Mouse (Mus musculus) right cerebral cortex, postnatal 14 days (tissue): ENCODE data around the gene Kctd7.

Source experiments
- DNase-seq: peaks from one replicate; pipeline ENCODE4 v3.0.0; 2022

Gene Kctd7

GRCm38 (mm10) chr5:130143977-130144333 lies 706 bp upstream of the Kctd7 start:
- DNase-seq: peak; percentile 79

DNA sequence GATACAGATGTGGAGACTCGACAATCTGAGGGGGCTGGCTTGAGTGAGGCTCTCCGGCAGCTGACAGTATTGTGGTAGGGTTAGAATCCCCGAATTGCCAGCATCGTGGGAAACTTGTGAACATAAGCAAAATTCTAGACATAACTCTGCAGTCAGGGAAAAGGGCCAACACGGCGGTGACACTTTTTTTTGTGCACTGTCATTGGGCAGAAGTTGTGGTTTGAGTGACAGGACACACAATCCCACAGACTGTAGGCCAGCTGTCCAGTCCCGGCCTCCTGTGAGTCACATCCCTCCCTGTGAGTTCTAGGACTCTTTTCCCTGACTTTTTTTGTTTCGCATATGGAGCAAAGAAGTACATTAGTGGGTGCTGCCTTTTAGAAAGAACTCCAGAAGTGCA lies 1.3 kb downstream of the Kctd7 start:
- DNase-seq: peak; percentile 25

DNA sequence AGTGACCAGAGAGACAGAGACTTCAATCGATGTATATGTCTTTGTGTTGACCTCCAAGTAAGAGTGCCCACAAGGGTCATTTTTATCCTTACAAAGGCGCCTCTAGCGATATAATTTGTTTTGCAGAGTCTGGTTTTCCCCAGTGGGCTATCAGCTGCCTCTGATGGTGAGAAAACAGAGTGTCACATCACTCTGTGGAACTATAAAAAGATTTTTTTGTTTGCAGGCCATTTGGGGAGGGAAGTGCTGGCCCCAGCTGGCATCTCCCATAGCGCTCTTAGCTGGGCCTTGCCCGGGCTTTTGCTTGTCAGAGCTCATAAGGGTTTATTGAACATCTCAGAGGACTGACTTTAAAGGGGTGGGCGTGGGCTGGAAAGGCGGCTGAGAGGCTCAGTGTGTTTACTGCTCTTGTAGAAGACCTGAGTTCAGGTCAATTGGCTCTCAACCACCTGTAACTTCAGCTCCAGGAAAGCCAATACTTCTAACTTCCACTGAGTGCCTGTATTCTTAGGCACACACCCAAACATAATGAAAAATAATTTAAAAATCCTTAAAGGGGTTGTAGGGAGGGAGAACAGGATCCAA lies 5.2 kb downstream of the Kctd7 start:
- no peak for DNase-seq

- no peak for DNase-seq
Measured at GRCm38 (mm10) chr5:130154286-130154685, 9.6 kb downstream of the Kctd7 start.

- no peak for DNase-seq
Measured at GRCm38 (mm10) chr5:130158545-130158944, 13.9 kb downstream of the Kctd7 start.

GRCm38 (mm10) chr5:130159761-130160201 lies 15.1 kb downstream of the Kctd7 start:
- no peak for DNase-seq

DNA sequence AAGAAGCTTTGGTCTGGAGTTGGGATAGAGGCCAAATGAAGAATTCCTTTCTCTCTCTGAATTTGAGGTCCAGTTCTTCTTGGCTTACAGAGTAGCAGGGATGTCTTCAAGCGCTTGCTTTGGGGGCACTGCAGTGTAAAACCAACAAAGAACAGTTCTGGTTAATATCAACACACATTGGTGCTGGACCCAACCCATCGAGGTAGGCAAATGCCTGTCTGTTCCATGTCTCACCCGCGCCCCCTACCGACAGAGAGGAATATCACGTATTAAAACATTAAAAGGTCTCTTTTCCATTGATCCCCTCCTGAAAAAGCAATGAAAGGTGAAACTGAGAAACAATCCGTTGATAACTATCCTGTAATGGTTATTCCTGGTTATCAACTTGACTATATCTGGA lies 19.0 kb downstream of the Kctd7 start:
- peak; percentile 80 for DNase-seq

DNA sequence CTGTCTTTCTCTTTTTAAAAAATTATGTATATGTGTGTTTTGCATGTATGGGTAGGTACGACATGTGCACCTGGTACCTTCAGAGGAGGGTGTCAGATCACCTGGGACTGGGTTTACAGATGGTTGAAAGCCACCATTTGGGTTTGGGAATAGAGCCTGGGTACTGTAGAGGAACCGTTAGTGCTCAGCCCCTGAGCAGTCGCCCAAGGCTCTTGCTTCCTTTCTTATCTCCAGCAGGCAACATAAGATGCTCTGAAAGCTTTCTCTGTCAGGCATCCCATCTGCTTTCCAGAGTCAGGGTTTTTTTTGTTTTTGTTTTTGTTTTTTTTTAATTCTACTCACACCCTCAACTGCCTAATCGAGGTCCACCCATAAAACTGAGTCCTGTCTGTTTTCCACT lies 20.6 kb downstream of the Kctd7 start:
- DNase-seq: no peak

GRCm38 (mm10) chr5:130169109-130169508 lies 24.4 kb downstream of the Kctd7 start:
- no peak for DNase-seq

DNA sequence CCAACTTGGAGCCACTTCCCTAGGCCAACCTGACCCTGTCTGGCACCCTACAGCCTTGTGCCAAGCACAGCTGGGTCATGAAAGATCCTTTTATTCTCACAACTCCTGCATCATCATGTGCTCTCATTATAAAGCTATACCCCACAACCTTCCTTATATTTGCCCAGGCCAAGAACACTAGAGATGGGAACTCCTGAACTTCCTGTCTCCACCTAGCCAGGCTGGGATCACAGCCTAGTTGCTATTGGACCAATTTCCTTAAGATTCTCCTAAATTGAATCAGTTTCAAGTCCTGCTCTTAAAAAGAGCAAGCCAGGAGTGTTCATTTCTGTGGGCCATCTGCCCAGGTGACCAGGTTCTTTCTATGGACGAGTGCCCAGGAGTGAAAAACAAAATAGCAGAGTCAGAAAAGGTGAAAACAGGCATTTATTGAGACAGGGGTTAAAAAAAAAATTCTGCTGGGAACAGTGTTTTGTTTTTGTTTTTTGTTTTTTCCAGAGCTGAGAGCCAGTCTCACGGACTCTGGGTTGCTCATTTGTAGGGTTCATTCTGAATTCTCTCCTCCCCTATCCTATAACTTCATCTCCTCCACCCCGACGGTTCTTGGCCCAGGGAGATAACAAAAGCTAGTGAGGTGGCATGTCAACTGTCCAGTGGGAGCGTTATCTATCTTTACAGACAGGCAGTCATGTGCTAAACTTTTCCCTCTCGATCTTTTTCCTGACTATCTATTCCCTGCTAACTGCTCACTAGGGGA lies 26.2 kb downstream of the Kctd7 start:
- DNase-seq: no peak

DNA sequence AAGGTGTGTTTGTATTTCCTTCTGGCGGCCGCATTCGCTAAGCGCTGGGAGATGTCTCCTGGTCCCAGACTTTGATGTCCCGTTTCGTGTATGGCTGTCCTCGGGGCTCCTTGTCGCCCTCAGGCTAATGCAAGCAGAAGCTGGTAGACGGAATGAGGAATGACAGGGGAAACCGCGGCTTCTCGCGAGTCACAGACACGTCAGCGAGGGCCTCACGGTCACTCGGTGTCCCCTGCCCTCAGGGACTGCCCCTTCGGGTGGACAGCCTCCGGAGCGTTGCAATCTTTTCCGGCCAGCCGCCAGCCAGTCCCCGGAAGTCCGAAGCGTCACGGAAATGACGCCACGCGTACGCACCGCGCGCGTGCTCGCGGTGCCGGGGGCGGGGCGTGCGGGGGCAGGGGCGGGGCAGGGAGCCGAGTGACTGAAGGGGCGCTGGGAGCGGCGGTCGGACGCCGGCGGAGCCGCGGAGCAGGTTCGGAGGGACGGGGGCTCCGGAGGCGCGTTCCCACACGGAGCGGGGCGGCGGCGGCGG lies 26.8 kb downstream of the Kctd7 start, which contains the start of gene Rabgef1:
Gene Rabgef1 (plus strand): TSS at position 376 of the 532 bp plus-strand sequence.
- peak; percentile 92 for DNase-seq

- peak; percentile 43 for DNase-seq
Measured at GRCm38 (mm10) chr5:130171956-130172601, 27.4 kb downstream of the Kctd7 start.

DNA sequence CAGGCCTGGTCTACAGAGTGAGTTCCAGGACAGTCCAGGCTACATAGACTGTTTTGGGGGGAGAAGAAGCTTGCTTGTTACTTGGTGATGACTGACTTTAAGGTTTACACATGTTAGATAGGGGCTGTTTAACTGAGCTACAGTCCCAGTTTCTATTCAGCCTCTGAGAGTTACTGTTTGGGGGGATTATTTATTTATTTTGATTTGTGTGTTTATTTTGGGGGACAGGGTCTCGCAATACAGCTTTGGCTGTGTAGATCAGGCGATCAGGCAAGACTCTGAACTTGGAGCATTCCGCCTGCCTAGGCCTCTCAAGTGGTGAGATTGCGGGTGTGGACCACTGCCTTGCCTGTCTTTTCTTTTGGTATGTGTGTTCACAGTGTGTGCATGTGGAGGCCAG lies 28.4 kb downstream of the Kctd7 start:
- DNase-seq: no peak

- no peak for DNase-seq
Measured at GRCm38 (mm10) chr5:130177871-130178270, 33.2 kb downstream of the Kctd7 start.

- no peak for DNase-seq
Measured at GRCm38 (mm10) chr5:130180362-130180761, 35.7 kb downstream of the Kctd7 start.

GRCm38 (mm10) chr5:130181740-130182540 lies 37.3 kb downstream of the Kctd7 start:
- DNase-seq: no peak

DNA sequence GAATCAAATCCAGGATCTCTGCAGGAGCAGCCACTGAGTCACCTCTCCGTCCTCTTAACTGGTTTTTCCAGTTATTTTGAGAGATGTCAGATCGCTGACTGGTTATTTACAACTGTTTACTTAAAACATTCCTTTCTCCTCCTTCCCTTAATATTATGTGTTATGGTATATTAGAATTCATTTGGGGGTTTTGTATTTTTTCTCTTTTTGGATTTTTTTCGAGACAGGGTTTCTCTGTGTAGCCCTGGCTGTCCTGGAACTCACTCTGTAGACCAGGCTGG lies 37.8 kb downstream of the Kctd7 start:
- no peak for DNase-seq

DNA sequence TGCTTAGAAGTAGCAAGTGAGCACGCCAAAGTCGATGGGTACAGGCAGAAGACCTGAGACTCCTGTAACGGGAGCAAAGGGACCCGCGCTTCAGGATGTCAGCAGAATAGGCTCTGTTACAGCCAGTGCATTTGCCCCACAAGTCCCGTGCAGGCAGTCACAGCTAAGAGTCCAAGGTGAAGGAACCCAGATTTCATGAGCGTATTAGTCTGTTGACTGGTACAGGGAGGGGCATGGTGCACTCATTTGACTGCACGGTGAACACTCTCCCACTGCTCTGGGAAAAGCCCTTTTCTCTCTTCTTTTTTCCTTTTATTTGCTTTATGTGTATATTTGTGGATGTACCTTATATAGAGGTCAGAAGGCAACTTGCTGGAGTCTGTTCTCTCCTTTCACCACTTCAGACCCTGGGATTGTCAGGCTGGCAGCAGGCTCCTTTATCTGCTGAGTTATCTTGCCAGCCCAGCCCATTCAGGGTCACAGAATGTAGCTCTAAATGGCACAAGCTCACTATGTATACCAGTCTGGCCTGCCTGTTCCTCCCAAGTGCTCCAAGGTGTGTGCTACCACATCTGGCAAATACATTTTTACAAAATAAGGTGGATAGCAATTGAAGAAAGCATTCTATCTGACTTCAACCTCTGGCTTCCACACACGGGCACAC lies 39.7 kb downstream of the Kctd7 start:
- DNase-seq: no peak

- DNase-seq: no peak
Measured at GRCm38 (mm10) chr5:130185312-130185711, 40.7 kb downstream of the Kctd7 start.

DNA sequence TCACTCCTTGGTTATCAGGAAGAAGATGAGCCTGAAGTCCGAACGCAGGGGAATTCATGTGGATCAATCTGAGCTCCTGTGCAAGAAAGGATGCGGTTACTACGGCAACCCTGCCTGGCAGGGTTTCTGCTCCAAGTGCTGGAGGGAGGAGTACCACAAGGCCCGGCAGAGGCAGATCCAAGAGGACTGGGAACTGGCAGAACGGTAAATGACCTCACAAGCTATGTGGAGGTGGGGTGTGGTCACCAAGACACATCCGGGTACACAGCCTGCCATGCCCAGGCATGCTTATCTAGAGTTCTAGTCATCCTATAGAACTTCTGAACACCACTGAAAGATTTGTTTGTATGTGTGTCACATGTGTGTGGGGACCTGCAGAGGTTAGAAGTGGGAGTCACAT lies 42.7 kb downstream of the Kctd7 start:
- DNase-seq: peak; percentile 18

GRCm38 (mm10) chr5:130190909-130191308 lies 46.2 kb downstream of the Kctd7 start:
- DNase-seq: no peak

GRCm38 (mm10) chr5:130191865-130192264 lies 47.2 kb downstream of the Kctd7 start:
- DNase-seq: no peak
